Mouse (Mus musculus) hindbrain, embryonic 16.5 days (tissue): ENCODE measurements at regions not wholly inside any gene's neighbourhood (a gene's known extent, or its start where the extent isn't known, plus 50 kb on each side); places are given as distances from the start of the nearest gene placed in this dataset.

Source experiments
- ATAC-seq: fragments of 200-750 bp; cut with Nextera tagmentation; 2 replicates; pipeline ENCODE4 v1.8.0; 2017; ENCODE audit warnings: moderate TSS enrichment, moderate library complexity
- H3K27ac ChIP-seq: fragments of 300-500 bp; sonication (generic); 2 replicates; pipeline ENCODE4 v1.5.1; 2014; ENCODE audit warnings: low read depth, mild to moderate bottlenecking, control low read depth, low read length, moderate library complexity
- H3K27me3 ChIP-seq: fragments of 300-500 bp; sonication (generic); replicated peaks from 2 replicates; pipeline ENCODE4 v1.6.1; 2014; ENCODE audit warnings: low read length; ENCODE audit not compliant: control insufficient read depth, insufficient read depth
- H3K36me3 ChIP-seq: fragments of 300-500 bp; sonication (generic); 2 replicates; pipeline ENCODE4 v1.6.1; 2014; ENCODE audit warnings: mild to moderate bottlenecking, low read length, moderate library complexity, mixed read lengths; ENCODE audit not compliant: control insufficient read depth, insufficient read depth
- H3K4me1 ChIP-seq: fragments of 300-500 bp; sonication (generic); 2 replicates; pipeline ENCODE4 v1.6.1; 2014; ENCODE audit warnings: low read depth, low read length; ENCODE audit not compliant: control insufficient read depth, insufficient read depth
- H3K4me2 ChIP-seq: fragments of 300-500 bp; sonication (generic); 2 replicates; pipeline ENCODE4 v1.6.1; 2014; ENCODE audit warnings: mild to moderate bottlenecking, low read length, control low read depth, moderate library complexity
- H3K4me3 ChIP-seq: fragments of 300-500 bp; sonication (generic); 2 replicates; pipeline ENCODE4 v1.5.1; 2014; ENCODE audit warnings: mild to moderate bottlenecking, low read length, control low read depth, moderate library complexity
- H3K9ac ChIP-seq: fragments of 300-500 bp; sonication (generic); 2 replicates; pipeline ENCODE4 v1.6.1; 2014; ENCODE audit warnings: low read depth, mild to moderate bottlenecking, control low read depth, low read length, moderate library complexity
- H3K9me3 ChIP-seq: fragments of 300-500 bp; sonication (generic); 2 replicates; pipeline ENCODE4 v1.6.1; 2014; ENCODE audit warnings: mild to moderate bottlenecking, low read length, moderate library complexity; ENCODE audit not compliant: control insufficient read depth
- WGBS: fragments of 180-500 bp; shearing (Covaris S2); extraction: QIAGEN DNeasy Blood & Tissue Kit; methylation state at CpG from one replicate; pipeline ENCODE4 v1.1.7; 2014; 5-methylcytosine and 5-hydroxymethylcytosine counted together

DNA sequence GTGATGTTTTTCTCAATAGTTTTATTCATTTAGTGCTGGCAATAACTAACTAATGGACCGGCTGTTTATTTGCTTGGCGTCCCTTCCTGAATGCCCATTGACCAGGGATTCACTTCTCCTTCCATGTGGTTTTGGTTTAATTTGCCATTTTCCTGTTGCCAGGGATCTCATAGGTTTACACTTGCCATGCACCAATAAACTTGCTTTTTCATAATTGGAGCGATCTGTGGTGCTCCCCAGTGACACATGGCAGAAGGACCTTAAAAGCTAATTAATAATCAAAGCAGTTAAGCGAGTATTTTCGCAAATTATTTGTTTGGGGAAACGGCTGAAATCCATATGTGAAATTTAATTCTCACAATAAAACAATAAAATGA is 245.2 kb upstream of the Itga1 start:
- Histone ChIP-seq H3K27ac (peak overlapping the region; percentile 3; the same call in 1 of the 2 replicates), H3K27me3 (no peaks in the 10 kb centered on the region), H3K4me3 (peak overlapping the region; percentile 21), H3K36me3 (no peaks in the 10 kb centered on the region), H3K4me2 (peak overlapping the region; percentile 27), H3K4me1 (no peaks in the 10 kb centered on the region), H3K9ac (no peak overlapping the region), H3K9me3 (no peaks in the 10 kb centered on the region)
- 57% methylated on average over 6 of the region's 6 CpGs for WGBS
- ATAC-seq = peak; percentile 48; the same call in 1 of the 2 replicates

DNA sequence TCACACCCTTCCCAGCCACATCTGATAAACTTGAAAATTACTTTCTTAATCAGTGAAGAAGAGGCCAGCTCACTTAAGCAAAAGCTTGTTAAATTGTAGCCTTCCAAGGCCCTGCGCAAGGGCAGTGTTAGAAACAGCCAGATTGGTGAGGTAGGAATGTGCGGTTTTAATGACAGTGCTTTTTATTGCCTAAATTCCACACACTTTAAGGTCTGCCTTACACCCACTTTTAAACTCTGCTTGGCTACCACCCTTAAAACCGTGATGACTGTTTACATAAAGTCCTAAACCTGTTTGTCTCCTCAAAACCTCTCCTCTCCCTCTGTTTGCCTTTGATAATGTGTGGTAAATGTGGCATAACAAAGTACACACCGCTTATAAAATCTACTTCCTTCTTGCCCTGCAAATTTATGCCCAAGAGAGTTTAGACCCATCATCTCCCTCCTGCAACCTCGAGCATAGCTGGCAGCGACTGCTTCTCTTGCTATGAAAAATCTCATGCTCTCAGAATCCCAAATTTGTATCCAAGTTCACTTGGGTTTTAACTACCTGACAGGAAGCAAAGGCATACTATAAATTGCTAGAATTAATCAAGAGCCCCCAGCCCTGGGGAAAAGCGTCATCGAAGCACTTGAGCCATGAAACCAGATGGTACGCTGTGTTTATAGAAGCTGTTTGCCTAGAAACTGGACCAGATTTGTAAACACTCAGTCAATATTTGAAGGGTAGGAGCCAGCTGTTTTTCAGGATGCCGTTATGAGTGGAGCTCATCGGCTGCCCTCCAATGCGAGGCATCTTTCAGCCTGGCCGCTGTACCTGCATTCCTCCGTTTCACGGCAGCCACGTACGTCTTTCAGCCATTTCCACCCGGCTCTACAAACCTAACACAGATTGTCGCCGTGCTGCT is 244.6 kb upstream of the Itga1 start:
- peak; percentile 81 for ATAC-seq
- Histone ChIP-seq H3K4me3 (peak overlapping the region; percentile 21), H3K9me3 (no peaks in the 10 kb centered on the region), H3K4me1 (no peaks in the 10 kb centered on the region), H3K4me2 (peak overlapping the region; percentile 27), H3K36me3 (no peaks in the 10 kb centered on the region), H3K9ac (no peak overlapping the region), H3K27me3 (no peaks in the 10 kb centered on the region), H3K27ac (peak overlapping the region; percentile 3; the same call in 1 of the 2 replicates)
- 63% methylated on average over 20 of the region's 20 CpGs for WGBS

DNA sequence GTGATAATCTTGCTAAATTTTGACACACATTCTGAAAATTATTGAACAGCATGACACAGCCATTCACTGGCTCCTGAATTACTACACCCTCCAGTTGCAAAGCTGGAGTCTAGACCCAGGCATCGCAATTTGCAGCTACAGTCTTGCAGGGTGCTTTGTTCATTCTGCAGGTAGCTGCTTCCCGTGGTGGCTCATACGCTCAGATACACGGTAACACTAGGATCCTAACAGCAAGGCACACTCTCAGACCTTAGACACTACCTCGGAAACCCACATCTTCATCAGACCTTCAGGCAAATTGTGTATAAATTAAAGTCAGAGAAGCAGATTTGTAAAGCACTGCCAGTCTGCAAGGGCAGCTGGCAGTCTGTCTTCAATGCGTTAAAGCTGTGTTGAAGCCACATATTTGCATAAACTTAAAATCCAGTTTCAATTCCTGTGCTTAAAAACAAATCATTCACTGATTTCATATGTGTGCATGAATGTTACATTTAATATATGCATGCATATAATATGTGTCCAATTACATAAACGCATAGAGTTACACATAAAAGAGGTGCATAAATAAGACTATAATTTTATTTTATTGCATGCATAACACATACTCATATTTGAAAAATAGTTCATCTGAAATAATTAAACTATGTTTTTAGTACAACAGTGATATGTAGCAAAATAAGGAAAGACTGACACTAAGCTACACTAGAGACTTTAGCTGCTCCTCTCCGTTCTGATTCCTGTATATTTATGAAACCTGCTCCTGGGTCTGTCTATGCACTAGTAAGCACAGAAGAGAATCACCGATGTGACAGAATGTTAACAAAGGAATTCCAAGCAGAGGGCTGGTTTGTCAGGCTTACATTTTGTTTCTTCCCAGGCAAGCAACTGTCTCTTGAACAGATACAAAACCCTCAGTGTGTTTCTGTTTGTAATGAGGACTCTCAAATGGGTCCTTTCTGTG is 227.5 kb upstream of the Itga1 start:
- H3K36me3 ChIP-seq = no peaks in the 10 kb centered on the region
- 0 out of 2 replicates have a peak overlapping the region, but pooled peaks have one; percentile 7 for H3K4me2 ChIP-seq
- no peak overlapping the region for H3K4me3 ChIP-seq
- H3K9me3 ChIP-seq = no peaks in the 10 kb centered on the region
- 43% methylated on average over 9 of the region's 9 CpGs for WGBS
- no peaks in the 10 kb centered on the region for H3K27me3 ChIP-seq
- H3K27ac ChIP-seq = no peak overlapping the region
- ATAC-seq = peak; percentile 69
- no peaks in the 10 kb centered on the region for H3K4me1 ChIP-seq
- no peak overlapping the region for H3K9ac ChIP-seq

DNA sequence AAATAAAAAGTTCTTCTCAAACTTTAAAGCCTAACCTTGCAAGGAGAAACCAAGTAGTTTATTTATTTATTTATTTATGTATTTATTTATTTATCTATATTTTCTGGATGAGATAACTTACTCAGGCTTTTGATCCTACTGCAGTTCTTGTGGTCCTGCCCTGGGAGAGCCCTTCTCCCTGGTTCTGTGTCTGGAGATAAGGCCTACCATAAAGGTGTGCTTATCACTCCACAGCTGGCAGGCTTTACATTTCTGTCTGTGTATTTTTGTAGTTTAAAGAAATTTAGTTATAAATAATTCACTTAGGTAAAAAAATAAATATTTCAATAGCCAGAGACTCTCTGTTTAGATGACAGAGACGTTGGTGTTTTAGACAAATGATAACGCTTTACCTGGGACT is 224.5 kb upstream of the Itga1 start:
- no peak overlapping the region for H3K4me2 ChIP-seq
- H3K9me3 ChIP-seq = no peaks in the 10 kb centered on the region
- H3K36me3 ChIP-seq = no peaks in the 10 kb centered on the region
- H3K4me1 ChIP-seq = no peaks in the 10 kb centered on the region
- no peak overlapping the region for H3K4me3 ChIP-seq
- H3K27ac ChIP-seq = no peak overlapping the region
- no peaks in the 10 kb centered on the region for H3K27me3 ChIP-seq
- no peak overlapping the region for H3K9ac ChIP-seq
- no peak for ATAC-seq
- WGBS = 91% methylated on average over 2 of the region's 2 CpGs

DNA sequence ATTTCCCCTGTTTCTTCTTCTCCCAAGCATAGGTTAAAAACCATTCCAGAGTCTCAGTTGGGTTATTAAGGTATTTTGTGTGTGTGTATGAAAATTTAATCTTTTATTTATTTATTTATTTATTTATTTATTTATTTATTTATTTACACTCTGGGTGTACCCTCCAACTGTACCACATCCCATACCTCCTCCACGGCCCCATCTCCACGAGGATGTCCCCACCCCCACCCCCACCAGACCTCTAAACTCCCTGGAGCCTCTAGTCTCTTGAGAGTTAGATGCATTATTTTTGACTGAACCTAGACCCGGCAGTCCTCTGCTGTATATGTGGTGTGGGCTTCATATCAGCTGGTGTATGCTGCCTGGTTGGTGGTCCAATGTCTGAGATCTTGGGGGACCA is 214.9 kb upstream of the Itga1 start:
- WGBS = 81% methylated on average over 3 of the region's 3 CpGs
- Histone ChIP-seq H3K27ac (no peak overlapping the region), H3K36me3 (no peaks in the 10 kb centered on the region), H3K4me2 (no peak overlapping the region), H3K9me3 (no peaks in the 10 kb centered on the region), H3K27me3 (no peaks in the 10 kb centered on the region), H3K4me1 (no peaks in the 10 kb centered on the region), H3K4me3 (no peak overlapping the region), H3K9ac (no peak overlapping the region)
- no peak for ATAC-seq

DNA sequence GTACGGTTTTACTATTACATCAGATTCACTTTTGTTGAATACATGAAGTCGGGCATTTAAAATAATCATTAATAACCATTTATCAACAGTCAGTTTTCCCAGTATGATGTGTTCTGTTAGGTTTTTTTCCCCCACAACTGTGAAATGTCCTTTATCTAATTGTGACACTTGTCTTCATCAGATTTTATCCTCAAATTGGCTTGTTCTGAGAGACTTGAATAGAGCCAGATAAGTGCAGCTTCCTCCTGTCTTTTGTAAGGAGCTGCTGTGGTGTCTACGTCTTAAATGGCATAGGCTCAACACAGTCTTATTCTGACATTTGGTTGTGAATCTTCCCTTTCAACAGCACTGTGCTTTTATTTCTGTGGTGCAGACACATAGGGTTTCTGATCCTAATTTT is 206.8 kb upstream of the Itga1 start:
- no peak overlapping the region for H3K9ac ChIP-seq
- H3K27me3 ChIP-seq = no peaks in the 10 kb centered on the region
- H3K9me3 ChIP-seq = no peaks in the 10 kb centered on the region
- H3K4me1 ChIP-seq = no peaks in the 10 kb centered on the region
- H3K27ac ChIP-seq = no peak overlapping the region
- ATAC-seq = no peak
- no peak overlapping the region for H3K4me2 ChIP-seq
- WGBS = 59% methylated on average over 3 of the region's 3 CpGs
- no peaks in the 10 kb centered on the region for H3K36me3 ChIP-seq
- H3K4me3 ChIP-seq = no peak overlapping the region

DNA sequence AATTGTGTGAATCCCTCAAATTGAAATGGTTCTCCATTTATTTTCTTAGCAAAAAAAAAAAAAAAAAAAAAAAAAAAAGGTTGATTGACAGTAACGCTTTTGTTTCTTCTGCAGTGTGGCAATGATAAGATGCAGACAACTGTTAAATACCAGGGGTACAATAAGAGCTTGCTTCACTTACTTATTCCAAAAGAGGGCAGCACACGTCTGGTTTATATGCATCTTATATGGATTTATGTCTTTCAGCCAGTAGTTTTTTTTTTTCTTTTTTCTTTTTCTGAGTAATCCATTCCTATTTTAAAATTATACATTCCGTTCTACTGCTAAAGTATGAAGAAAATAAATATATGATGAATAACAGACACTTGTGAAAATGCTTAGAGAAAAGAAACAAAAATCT is 185.6 kb upstream of the Itga1 start:
- no peak overlapping the region for H3K4me2 ChIP-seq
- no peaks in the 10 kb centered on the region for H3K9me3 ChIP-seq
- WGBS = 44% methylated on average over 3 of the region's 3 CpGs
- H3K9ac ChIP-seq = no peak overlapping the region
- H3K36me3 ChIP-seq = no peaks in the 10 kb centered on the region
- no peak overlapping the region for H3K27ac ChIP-seq
- H3K4me3 ChIP-seq = no peak overlapping the region
- no peaks in the 10 kb centered on the region for H3K4me1 ChIP-seq
- no peaks in the 10 kb centered on the region for H3K27me3 ChIP-seq
- 0 out of 2 replicates have a peak, but pooled peaks have one; percentile 61 for ATAC-seq

DNA sequence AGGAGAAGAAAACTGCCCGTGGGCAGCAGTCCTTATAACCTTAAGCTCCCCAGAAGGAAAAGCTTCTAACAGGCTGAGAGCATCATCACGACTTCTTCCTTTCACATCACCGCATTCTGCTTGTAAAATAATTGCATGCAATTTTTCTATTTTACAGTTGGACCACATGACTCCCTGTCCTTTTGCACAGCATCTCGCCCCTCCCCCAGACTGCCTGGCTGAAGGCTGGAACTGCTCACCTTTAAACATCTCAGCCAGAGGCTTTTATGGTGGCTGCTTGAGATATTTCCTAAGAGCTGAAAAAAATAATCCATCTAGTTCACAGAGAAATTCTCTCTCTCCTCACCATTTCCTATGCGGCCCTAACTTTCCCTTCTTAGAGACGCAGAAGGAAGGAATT is 164.4 kb upstream of the Itga1 start:
- Histone ChIP-seq H3K27me3 (no peaks in the 10 kb centered on the region), H3K4me3 (no peak overlapping the region), H3K4me2 (no peak overlapping the region), H3K36me3 (no peaks in the 10 kb centered on the region), H3K27ac (no peak overlapping the region), H3K4me1 (no peaks in the 10 kb centered on the region), H3K9me3 (no peaks in the 10 kb centered on the region), H3K9ac (no peak overlapping the region)
- ATAC-seq = no peak
- 78% methylated on average over 6 of the region's 6 CpGs for WGBS

DNA sequence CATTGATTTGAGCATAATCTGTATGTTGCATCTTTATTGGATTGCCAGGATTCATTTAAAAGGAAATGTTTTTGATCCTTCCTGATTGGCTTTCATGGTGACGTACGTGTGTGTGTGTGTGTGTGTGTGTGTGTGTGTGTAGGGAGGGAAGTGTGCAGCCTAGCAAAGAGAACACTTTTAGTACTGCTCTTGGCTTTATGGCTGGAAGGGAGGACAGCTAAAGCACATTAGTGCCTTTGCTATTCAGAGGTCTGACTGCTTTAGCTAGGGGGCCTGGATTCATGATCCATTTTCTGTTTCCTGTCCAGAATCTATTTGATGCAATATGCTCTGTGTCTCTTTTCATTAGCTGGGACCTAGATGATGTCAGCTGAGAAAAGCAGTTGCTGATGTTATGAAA is 155.6 kb upstream of the Itga1 start:
- H3K27ac ChIP-seq = no peak overlapping the region
- H3K4me2 ChIP-seq = no peak overlapping the region
- H3K4me1 ChIP-seq = no peaks in the 10 kb centered on the region
- no peaks in the 10 kb centered on the region for H3K27me3 ChIP-seq
- no peak overlapping the region for H3K9ac ChIP-seq
- ATAC-seq = no peak
- H3K9me3 ChIP-seq = no peaks in the 10 kb centered on the region
- 56% methylated on average over 2 of the region's 2 CpGs for whole genome bisulfite sequencing
- H3K36me3 ChIP-seq = no peaks in the 10 kb centered on the region
- H3K4me3 ChIP-seq = no peak overlapping the region
